Mouse (Mus musculus) skeletal muscle tissue, adult 2 months (tissue): ENCODE results near the gene Gfm1.

ENCODE experiments used
- DNase-seq: peaks from one replicate; pipeline ENCODE4 v3.0.0-alpha.2; 2012; ENCODE audit warnings: low read depth, low spot score

Gfm1 gene

DNA sequence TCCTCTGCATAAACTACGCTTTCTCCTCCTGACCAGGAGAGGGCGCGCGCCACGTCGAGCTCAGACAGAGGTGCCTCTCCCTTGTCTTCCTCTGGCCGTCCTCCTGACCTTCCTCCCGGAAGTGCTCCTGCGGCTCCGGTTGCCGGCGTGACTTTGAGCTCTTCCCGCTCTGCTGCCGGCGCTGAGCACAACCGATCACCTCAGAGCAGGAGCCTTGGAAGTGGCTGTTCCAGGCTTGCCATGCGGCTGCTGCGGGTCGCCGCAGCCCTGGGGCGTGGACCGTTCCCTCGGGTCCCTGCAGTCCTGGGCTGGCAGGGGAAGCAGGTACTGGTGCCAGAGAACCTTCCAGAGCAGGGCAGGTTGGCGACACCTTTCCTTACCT is at the start of gene Gfm1:
Gfm1 (plus strand) TSS at position 98 of the 382 bp plus-strand sequence.
- DNase-seq = peak; percentile 86

DNA sequence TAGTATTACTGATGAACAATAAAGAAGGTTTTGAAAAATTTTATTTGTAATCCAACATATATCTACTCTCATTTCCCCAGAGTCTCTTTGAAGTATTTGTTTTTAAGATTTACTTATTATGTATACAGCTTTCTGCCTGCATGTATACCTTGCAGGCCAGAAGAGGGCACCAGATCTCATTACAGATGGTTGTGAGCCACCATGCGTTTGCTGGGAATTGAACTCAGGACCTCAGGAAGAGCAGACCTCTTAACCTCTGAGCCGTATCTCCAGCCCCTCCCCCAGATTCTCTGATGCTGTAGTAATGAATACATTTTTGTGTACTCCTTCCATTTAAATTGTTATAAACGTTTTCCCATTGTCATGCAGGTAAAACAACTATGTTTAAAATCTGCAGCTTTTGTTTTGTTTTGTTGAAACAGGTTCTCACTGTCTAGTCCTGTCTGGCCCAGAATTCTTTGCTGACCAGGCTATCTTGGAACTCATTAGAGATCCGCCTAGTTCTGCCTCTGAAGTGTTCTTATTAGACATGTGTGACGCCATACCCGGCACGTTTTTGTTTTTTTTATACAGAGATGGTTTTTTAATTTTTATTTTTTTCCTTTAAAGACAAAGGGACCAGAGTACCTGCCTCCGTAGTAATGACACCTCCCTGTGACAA is 428 bp upstream of the Gfm1 start:
- no peak for DNase-seq

DNA sequence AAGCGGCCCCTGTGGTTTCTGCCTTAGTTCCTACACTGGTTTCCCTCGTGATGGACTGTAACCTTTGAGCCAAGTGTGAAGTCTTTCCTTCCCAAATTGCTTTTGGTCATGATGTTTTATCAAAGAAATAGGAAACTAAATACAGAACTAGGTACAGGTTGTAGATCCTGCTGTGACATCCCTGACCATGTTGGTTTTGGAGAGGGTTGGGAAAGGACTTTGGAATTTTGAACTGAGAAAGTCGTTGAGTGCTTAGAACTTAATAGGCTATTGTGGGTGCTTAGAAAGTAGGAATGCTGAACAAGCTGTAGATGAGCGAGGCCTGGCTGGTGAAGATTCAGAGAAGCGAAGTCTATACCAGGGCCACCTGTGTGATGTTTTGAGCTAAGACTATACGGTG is 4.1 kb downstream of the Gfm1 start:
- DNase-seq = no peak

DNA sequence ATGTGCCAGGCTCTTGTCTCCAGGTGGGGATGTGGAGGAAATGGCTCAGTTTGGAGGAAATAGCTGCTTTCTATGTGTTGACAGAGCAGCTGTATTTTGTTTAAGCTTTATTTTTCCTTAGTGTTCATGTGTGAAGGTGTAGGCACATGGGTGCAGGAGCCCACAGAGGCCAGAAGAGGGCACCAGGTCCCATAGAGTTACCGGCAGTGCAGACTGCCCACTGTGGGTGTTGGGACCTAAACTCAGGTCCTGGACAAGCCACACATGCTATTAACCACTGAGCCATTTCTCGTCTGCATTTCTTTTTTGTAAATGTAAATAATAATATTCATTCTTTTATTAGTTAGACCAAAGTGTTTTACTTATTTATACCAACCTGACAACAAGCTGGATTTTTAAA is 17.2 kb downstream of the Gfm1 start:
- no peak for DNase-seq

GRCm38 (mm10) chr3:67449660-67450059 is 19.8 kb downstream of the Gfm1 start:
- DNase-seq = no peak

DNA sequence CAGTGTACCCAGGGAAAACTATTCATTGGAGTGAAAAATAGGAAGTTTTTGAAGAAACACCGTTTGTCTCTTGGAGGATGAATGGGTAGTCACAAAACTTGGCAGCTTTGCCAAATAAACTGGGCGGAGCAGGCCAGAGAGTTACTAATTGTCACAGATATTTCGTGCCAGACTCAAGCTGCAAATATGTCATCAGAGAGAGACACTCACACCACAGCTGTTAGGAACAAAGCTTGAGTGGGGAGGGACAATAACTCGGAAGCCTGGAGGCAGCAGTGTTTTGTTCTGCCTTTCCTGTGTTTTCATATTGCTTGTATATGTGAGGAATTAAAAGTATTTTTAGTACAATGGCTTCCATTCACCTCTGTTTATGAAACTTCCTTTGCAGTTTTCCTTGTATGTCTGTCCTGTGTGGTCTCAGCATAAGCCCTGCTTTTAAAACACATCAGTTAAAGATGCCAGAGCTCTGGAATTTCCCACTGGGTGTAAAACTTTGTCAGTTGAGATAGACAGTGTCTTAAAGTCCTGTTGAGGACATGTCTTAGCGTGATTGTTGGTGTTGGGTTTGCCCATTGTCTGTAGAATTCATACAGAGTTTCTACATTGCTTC is 20.8 kb downstream of the Gfm1 start:
- no peak for DNase-seq

DNA sequence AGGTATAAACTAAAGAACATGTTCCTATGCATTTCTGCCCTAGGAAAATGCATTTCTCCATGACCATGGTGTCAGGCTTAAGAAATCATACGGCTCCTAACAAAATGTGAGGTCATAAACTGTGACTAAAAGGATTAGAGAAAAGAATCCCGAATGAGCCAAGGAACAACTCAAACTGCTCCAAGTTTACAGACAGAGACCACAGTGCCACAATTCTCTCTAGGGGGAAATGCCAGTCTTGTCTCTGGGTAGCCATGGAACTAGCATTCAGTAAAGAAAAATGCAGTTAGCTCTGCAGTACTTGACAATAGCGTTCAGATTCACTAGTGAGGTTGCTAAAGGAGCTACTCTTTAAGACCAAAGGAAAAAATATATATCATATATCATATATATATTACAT is 30.0 kb downstream of the Gfm1 start:
- no peak for DNase-seq

- DNase-seq = no peak
Measured at GRCm38 (mm10) chr3:67462015-67462414, 32.1 kb downstream of the Gfm1 start.

DNA sequence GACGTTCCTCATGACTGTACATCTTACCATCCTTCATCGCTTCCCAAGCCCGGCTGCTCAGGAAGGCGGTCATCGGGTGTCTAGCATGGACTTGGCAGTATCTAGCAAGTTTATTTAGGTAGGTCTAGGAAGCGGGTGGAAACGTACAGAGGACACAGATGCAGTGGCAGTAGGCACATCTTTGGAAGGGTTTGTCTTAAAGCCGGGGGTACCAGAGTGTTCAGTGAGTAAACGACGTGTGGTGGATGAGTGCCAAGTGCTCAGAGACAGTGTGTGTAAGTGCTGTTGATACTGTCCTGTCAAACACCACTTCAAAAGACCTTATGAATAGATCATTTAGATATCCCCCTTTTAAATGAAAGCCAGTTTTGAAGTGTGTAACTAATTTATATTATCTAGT is 32.7 kb downstream of the Gfm1 start:
- no peak for DNase-seq

GRCm38 (mm10) chr3:67463001-67463400 is 33.1 kb downstream of the Gfm1 start:
- no peak for DNase-seq

DNA sequence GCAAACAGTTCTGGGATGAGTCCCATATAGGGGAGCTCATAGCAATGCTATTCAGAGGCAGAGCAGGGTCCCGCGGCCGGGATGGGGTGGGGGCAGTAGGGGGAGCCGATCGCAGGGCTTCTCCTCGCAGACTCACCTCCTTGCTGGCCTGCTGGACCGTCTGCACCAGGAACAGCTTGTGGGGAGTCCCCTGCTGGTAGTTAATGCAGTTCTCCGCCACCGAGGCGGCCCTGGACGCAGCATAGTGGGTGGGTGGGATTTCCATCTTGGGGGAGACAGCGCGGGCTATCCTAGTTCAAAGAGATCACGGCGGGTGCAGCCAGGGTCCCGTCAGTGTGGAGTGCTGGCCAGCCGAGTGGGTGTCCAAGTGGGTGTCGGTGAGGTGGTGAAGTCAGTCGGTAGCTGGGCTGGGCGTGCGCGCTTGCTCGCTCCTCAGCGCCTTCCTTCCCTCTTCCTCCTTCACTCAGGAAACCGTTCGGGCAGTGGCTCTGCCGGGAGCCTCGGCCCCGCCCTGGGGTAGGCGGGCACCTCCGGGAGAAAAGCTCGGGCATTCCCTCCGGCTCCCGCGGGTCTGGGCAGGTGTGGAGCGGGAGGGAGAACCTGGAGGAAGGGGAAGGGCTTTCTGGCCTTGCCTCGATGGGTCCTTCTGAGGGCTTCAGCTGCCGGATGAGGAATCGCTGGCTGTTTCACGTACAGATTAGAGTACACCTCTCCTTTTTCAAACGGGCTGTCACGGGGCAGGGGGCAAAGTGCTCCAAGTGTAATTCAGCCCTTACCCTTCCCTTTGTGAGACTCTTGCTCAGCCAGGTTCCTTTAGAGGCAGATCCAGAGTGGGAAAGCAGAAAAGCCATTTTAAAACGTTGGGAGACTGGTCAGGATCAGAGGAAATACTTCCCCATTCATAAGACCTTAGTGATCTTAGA is 33.8 kb downstream of the Gfm1 start, which contains the start of gene Lxn:
Lxn (minus strand) TSS at position 477 of the 923 bp plus-strand sequence.
- DNase-seq = peak; percentile 18

GRCm38 (mm10) chr3:67466576-67466975 is 36.7 kb downstream of the Gfm1 start:
- DNase-seq = no peak

GRCm38 (mm10) chr3:67467281-67467680 is 37.4 kb downstream of the Gfm1 start:
- DNase-seq = no peak

GRCm38 (mm10) chr3:67471408-67472127 is 41.7 kb downstream of the Gfm1 start:
- no peak for DNase-seq

- no peak for DNase-seq
Measured at GRCm38 (mm10) chr3:67473438-67473837, 43.5 kb downstream of the Gfm1 start.

DNA sequence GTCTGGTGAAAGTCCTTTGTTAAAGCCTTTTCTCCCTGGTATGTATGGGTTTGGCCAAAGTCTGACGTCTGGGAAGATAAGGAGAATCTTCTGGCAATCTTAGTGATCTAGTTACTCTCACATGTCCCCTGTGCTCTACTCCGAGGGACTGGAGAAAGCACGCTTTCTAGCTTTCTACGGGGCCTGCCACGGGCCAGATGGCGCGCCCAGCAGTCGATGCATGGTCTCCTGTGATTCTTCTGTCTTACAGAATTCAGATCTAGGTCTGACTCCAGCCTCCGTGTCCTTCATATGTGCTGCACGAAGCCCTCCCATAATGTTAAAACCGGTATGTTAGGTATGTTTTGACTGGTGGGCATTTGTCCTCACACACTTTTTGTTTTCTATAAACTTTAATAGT is 49.9 kb downstream of the Gfm1 start:
- DNase-seq = no peak

DNA sequence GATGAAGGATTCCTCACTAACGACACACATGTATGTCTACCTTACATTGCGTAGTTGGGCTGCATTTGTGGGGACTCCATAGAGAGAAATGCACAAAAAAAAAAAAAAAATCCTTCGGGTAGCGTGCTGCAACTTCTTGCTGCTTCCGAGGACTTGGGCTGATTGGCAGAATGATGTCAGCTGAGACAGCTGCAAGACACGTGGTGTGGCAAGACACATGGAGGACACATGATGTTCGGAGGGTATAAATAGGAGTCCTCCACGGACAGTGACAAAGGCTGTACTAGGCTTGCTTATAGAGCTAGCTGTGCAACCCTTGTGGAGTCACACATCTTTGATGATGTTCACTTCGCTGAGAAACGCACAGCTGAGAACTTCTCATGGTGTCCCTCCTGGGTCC is 52.5 kb downstream of the Gfm1 start:
- no peak for DNase-seq

DNA sequence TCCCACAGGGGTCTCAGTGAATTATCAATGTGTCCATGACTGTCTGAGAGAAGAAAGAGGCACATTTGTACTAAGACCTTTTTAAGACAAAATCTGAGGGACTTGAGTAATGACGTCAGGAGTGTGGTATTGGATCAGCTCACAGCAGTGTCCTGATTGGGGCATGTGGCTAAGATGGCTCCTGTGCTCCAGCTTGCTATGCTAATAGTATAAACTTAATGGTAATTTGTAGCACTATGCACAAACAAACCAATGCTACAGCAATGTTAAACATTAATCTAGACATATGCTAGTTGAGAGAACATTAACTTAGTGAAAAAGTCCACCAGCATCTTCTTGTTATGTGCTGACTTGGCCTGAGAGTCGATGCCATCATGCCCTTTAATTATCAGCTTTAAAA is 55.3 kb downstream of the Gfm1 start:
- DNase-seq = no peak

- no peak for DNase-seq
Measured at GRCm38 (mm10) chr3:67490156-67490555, 60.3 kb downstream of the Gfm1 start.

GRCm38 (mm10) chr3:67492086-67492869 is 62.4 kb downstream of the Gfm1 start:
- DNase-seq = no peak

GRCm38 (mm10) chr3:67493132-67493531 is 63.2 kb downstream of the Gfm1 start:
- no peak for DNase-seq
